In the genomic region with DNA sequence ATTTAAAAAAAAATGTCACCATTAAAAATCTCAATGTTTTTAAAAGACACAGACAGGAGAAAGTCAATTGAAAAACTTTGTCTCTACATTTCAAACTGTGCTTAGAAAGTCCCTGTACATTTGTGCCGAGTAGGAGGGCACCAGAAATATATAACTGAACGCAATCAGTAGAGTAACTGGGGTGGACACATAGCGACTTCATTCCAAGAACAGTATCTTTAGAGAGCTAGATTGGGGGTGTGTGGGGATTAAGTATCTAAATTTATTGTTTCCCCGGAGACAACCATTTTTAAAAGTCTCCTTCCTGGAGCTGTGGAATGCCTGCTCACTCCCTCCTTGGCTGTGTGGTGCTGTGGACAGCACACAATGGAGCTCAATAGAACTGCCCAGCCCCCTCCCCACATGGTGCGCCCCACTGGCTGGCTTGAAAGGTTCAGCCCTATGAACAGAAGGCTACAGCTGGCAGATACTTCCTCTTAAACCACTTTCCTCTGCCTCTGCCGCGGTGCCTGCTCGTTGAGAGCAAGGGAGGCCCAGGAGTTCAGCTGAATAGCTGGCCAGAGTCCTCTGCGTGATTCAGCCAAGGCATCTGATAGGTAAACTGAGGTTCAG, we compare ENCODE assay signal across 9 mouse cellular contexts.
DNase-seq lines count a peak whose midpoint lies in the region; ATAC-seq lines count a peak whose summit lies in the region.
"Had no signal": no experiment of that assay in that cellular context is flagged by ENCODE, and none has a peak within 500 bp of the region (broad histone marks: within the 10 kb centered on the region; RNA-seq: fewer than 3 reads in every experiment).

No protein-coding gene starts in this region.

- 9% methylated on average over 9 of the region's 9 CpGs for WGBS in neural tube, embryonic 12.5 days

- no peak overlapping the region for H3K27ac ChIP-seq in neural tube, embryonic 12.5 days
- H3K27ac ChIP-seq: liver, embryonic 13.5 days had no signal

- peak overlapping the region; percentile 31 for H3K4me2 ChIP-seq in neural tube, embryonic 12.5 days (replicated peaks)
- H3K4me2 ChIP-seq: liver, embryonic 13.5 days had no signal

- peaks cover 35% of the 10 kb centered on the region for H3K4me1 ChIP-seq in neural tube, embryonic 12.5 days
- H3K4me1 ChIP-seq: liver, embryonic 13.5 days had no signal

- no peak overlapping the region for H3K4me3 ChIP-seq in neural tube, embryonic 12.5 days
- H3K4me3 ChIP-seq: liver, embryonic 13.5 days had no signal

- intact Hi-C loops in left cerebral cortex, postnatal 14 days (cut with DNase I), result loop anchor here (5.0 kb wide), 1 partner anchor 56 kb away; no protein-coding TSS in a partner anchor

- H3K36me3 ChIP-seq in neural tube, embryonic 12.5 days, result no peaks in the 10 kb centered on the region
- H3K36me3 ChIP-seq: liver, embryonic 13.5 days had no signal

- H3K27me3 ChIP-seq in neural tube, embryonic 12.5 days (replicated peaks), result no peaks in the 10 kb centered on the region; the same call in 1 of the 2 replicates

- DNase-seq in ovary, postnatal 36 days (ENCODE audit: low spot score), result peak; percentile 28
- DNase-seq in ovary, adult 18-20 months (ENCODE audit: low spot score), result no peak
- peak; percentile 7 to 10 for DNase-seq in frontal cortex, postnatal 14 days (ENCODE audit: low spot score in 2 of 2)
- DNase-seq in left cerebral cortex, postnatal 14 days (ENCODE audit: low spot score in 2 of 2), result peak; percentile 33 to 55
- DNase-seq in c-Kit-positive CD71-positive TER-119-positive erythroid progenitor cells, embryonic 14.5 days (ENCODE audit: low spot score), result no peak
- DNase-seq in gastrocnemius, postnatal 4 days (ENCODE audit: low spot score in 2 of 2), result no peak
- no peak for DNase-seq in adipocyte (ENCODE audit: low spot score)
- DNase-seq: liver, embryonic 13.5 days had no signal

- no peaks in the 10 kb centered on the region for H3K9me3 ChIP-seq in neural tube, embryonic 12.5 days
- H3K9me3 ChIP-seq: liver, embryonic 13.5 days had no signal

- no peak overlapping the region for H3K9ac ChIP-seq in neural tube, embryonic 12.5 days
- H3K9ac ChIP-seq: liver, embryonic 13.5 days had no signal

- peak; percentile 60 for ATAC-seq in neural tube, embryonic 12.5 days (ENCODE audit: low FRiP score, low read depth)

Comparison
In these comparisons a context has a peak if more than half of its experiments do, and no peak if none do; other contexts are left out.
1. DNase-seq: peak in ovary, postnatal 36 days (single experiment), frontal cortex, postnatal 14 days (2 of 2) and left cerebral cortex, postnatal 14 days (2 of 2); none in ovary, adult 18-20 months (single experiment), c-Kit-positive CD71-positive TER-119-positive erythroid progenitor cells, embryonic 14.5 days (single experiment), gastrocnemius, postnatal 4 days (0 of 2) and adipocyte (single experiment).